ENCODE assay signal across 8 mouse cellular contexts in genomic region chr10:97567489-97568135, GRCm38 (mm10). TPM values are rescaled to one million over a fixed set of nuclear protein-coding genes. Genes with fewer than 3 reads are reported as not detected.
DNase-seq lines count a peak whose midpoint lies in the region; ATAC-seq and TF ChIP-seq lines count a peak whose summit lies in the region.
"Had no signal": no experiment of that assay in that cellular context is flagged by ENCODE, and none has a peak within 500 bp of the region (broad histone marks: within the 10 kb centered on the region; RNA-seq: fewer than 3 reads in every experiment).

No protein-coding gene starts in this region.

- no peaks in the 10 kb centered on the region for H3K79me2 ChIP-seq in liver, adult 2 months (ENCODE audit: control insufficient read depth, insufficient read depth, low read length)

- WGBS in liver, adult 2 months = 64% methylated on average over 8 of the region's 8 CpGs
- WGBS in liver, embryonic 12.5 days (ENCODE audit: insufficient replicate concordance) = 53% methylated on average over 8 of the region's 8 CpGs
- WGBS in heart, embryonic 10.5 days = 64% methylated on average over 8 of the region's 8 CpGs

- H3K4me3 ChIP-seq in liver, adult 2 months (ENCODE audit: insufficient read depth, low read depth, low read length) = no peak overlapping the region
- H3K4me3 ChIP-seq in liver, embryonic 12.5 days = no peak overlapping the region
- no peak overlapping the region for H3K4me3 ChIP-seq in heart, embryonic 10.5 days

- ATAC-seq in liver, embryonic 12.5 days = no peak
- no peak for ATAC-seq in frontal cortex, adult (ENCODE audit: low TSS enrichment)

- H3K27me3 ChIP-seq in liver, adult 2 months (ENCODE audit: control insufficient read depth, insufficient read depth, low read length) = no peaks in the 10 kb centered on the region
- H3K27me3 ChIP-seq in liver, embryonic 12.5 days (replicated peaks) = no peaks in the 10 kb centered on the region
- H3K27me3 ChIP-seq in heart, embryonic 10.5 days (ENCODE audit: insufficient read depth, poor library complexity, severe bottlenecking) = no peaks in the 10 kb centered on the region

- H3K27ac ChIP-seq in liver, adult 2 months (replicated peaks; ENCODE audit: insufficient read depth, low read depth, low read length) = no peak overlapping the region
- H3K27ac ChIP-seq in liver, embryonic 12.5 days = no peak overlapping the region
- H3K27ac ChIP-seq in heart, embryonic 10.5 days = no peak overlapping the region

- H3K36me3 ChIP-seq in liver, adult 2 months (ENCODE audit: control insufficient read depth, insufficient read depth, low read length) = no peaks in the 10 kb centered on the region
- H3K36me3 ChIP-seq in liver, embryonic 12.5 days = no peaks in the 10 kb centered on the region
- no peaks in the 10 kb centered on the region for H3K36me3 ChIP-seq in heart, embryonic 10.5 days

- no peak for TF ChIP-seq POLR2A in liver, adult 2 months (IDR thresholded peaks at IDR 0.05; ENCODE audit: extremely low read depth, insufficient read depth, low read length)

- no peak overlapping the region for H3K9ac ChIP-seq in liver, adult 2 months (ENCODE audit: low read depth, low read length)
- no peak overlapping the region for H3K9ac ChIP-seq in liver, embryonic 12.5 days

- no peaks in the 10 kb centered on the region for H3K4me1 ChIP-seq in liver, adult 2 months (ENCODE audit: control insufficient read depth, insufficient read depth, low read length)
- H3K4me1 ChIP-seq in liver, embryonic 12.5 days = no peaks in the 10 kb centered on the region
- H3K4me1 ChIP-seq in heart, embryonic 10.5 days = no peaks in the 10 kb centered on the region

- peak; percentile 12 for DNase-seq in liver, adult 2 months (ENCODE audit: extremely low read depth, low read depth, low spot score)
- DNase-seq in adrenal gland, postnatal 10 days = peak; percentile 28
- peak; percentile 27 for DNase-seq in embryo, embryonic 10.5 days (ENCODE audit: low spot score)
- peak; percentile 16 for DNase-seq in lung, postnatal 14 days
- DNase-seq in heart, embryonic 10.5 days (ENCODE audit: low spot score) = no peak

- H3K9me3 ChIP-seq in liver, embryonic 12.5 days (replicated peaks) = no peaks in the 10 kb centered on the region
- no peaks in the 10 kb centered on the region for H3K9me3 ChIP-seq in heart, embryonic 10.5 days

- TF ChIP-seq CTCF in liver, adult 2 months (IDR thresholded peaks at IDR 0.05; ENCODE audit: low read depth, low read length) = peak; percentile 6; the same call in 1 of the 2 replicates

- H3K4me2 ChIP-seq in liver, embryonic 12.5 days = no peak overlapping the region

RNA-seq across cellular contexts. Expression of gene Lum, which starts 2.7 kb away (rescaled TPM):
- total RNA-seq in liver, adult 2 months (2014; rRNA removed) = 8.1 and 10.2 TPM in 2 replicates
- 2.4 and 3.4 TPM in 2 replicates for polyA plus RNA-seq in liver, adult 2 months (2012; rRNA removed)
- 46.3 and 51.1 TPM in 2 replicates for polyA plus RNA-seq in liver, embryonic 12.5 days (2016; fragmentation: Nextera tagmentation; extraction: Ambion mirVana)
- total RNA-seq in adrenal gland, postnatal 10 days (2021) = 10 to 100 TPM; 51.3 to 56.9 TPM
- polyA plus RNA-seq in heart, embryonic 10.5 days (2016; fragmentation: Nextera tagmentation; extraction: Ambion mirVana) = 17.5 and 50.5 TPM in 2 replicates

RNA-seq across cellular contexts. Expression of gene Kera, which starts 39.1 kb away (rescaled TPM):
- not detected in 2 replicates for total RNA-seq in liver, adult 2 months (2014; rRNA removed)
- polyA plus RNA-seq in liver, adult 2 months (2012; rRNA removed) = not detected in 2 replicates
- 0.10 TPM in 1 of 2 replicates, not detected in the other for polyA plus RNA-seq in liver, embryonic 12.5 days (2016; fragmentation: Nextera tagmentation; extraction: Ambion mirVana)
- total RNA-seq in adrenal gland, postnatal 10 days (2021) = under 1 TPM; 0.61 to 0.75 TPM
- not detected in 2 replicates for polyA plus RNA-seq in heart, embryonic 10.5 days (2016; fragmentation: Nextera tagmentation; extraction: Ambion mirVana)
- total RNA-seq: left cerebral cortex, postnatal 14 days had no signal
